Mouse (Mus musculus) cortical plate, adult 2 months (tissue): ENCODE measurements around the gene Cers3. TPM values are rescaled to one million over a fixed set of nuclear protein-coding genes. Genes with fewer than 3 reads are reported as not detected.

Experiments used
- H3K27ac ChIP-seq: fragments of 200-500 bp; 2 replicates; pipeline ENCODE4 v1.5.1; 2012; ENCODE audit warnings: low read length, control low read depth, inconsistent platforms; ENCODE audit not compliant: insufficient read depth
- H3K4me1 ChIP-seq: fragments of 200-500 bp; 2 replicates; pipeline ENCODE4 v1.6.1; 2011; ENCODE audit warnings: low read length; ENCODE audit not compliant: control insufficient read depth, insufficient read depth
- H3K4me3 ChIP-seq: fragments of 200-500 bp; 2 replicates; pipeline ENCODE4 v1.5.1; 2011; ENCODE audit warnings: mild to moderate bottlenecking, low read length, control low read depth; ENCODE audit not compliant: insufficient read depth
- CTCF ChIP-seq: fragments of 200-500 bp; IDR thresholded peaks from 2 replicates; pipeline ENCODE4 v1.5.1; 2011; ENCODE audit warnings: mild to moderate bottlenecking, control low read depth, low read length; ENCODE audit not compliant: insufficient read depth; ENCODE audit errors: extremely low read depth
- POLR2A ChIP-seq: fragments of 200-500 bp; IDR thresholded peaks from 2 replicates; pipeline ENCODE4 v1.6.1; 2011; ENCODE audit warnings: mild to moderate bottlenecking, low read length, control low read depth; ENCODE audit not compliant: insufficient read depth; ENCODE audit errors: extremely low read depth
- polyA plus RNA-seq: library from polyadenylated mRNA; depleted of rRNA; stranded (reverse); fragments of >200 nt; gene quantifications from 2 replicates; pipeline ENCODE4 v1.2.3, GENCODE M21; 2012; rRNA removed

Cers3 gene
- polyA plus RNA-seq = 0.25 and 0.58 TPM in 2 replicates

GRCm38 (mm10) chr7:66743377-66743781 is at the start of gene Cers3:
Gene Cers3, plus strand, starts transcription at chr7:66743504.
- Histone ChIP-seq H3K4me3 (no peak within 1 kb of the TSS), H3K27ac (no peak within 1 kb of the TSS), H3K4me1 (no peaks in the 10 kb centered on the region)
- no peak for TF ChIP-seq CTCF
- no peak for TF ChIP-seq POLR2A

- no peak overlapping the region for H3K4me3 ChIP-seq
- no peaks in the 10 kb centered on the region for H3K4me1 ChIP-seq
- TF ChIP-seq POLR2A = no peak
- TF ChIP-seq CTCF = no peak
- H3K27ac ChIP-seq = no peak overlapping the region
Measured at GRCm38 (mm10) chr7:66694467-66694866, 48.8 kb upstream of the Cers3 start.

GRCm38 (mm10) chr7:66702721-66703120 is 40.6 kb upstream of the Cers3 start:
- no peaks in the 10 kb centered on the region for H3K4me1 ChIP-seq
- TF ChIP-seq POLR2A (no peak), CTCF (no peak)
- H3K4me3 ChIP-seq = no peak overlapping the region
- no peak overlapping the region for H3K27ac ChIP-seq

- TF ChIP-seq POLR2A (no peak), CTCF (no peak)
- Histone ChIP-seq H3K4me1 (no peaks in the 10 kb centered on the region), H3K4me3 (no peak overlapping the region), H3K27ac (no peak overlapping the region)
Measured at GRCm38 (mm10) chr7:66704631-66705030, 38.7 kb upstream of the Cers3 start.

GRCm38 (mm10) chr7:66711166-66711565 is 32.1 kb upstream of the Cers3 start:
- TF ChIP-seq POLR2A (no peak), CTCF (no peak)
- Histone ChIP-seq H3K4me3 (no peak overlapping the region), H3K27ac (no peak overlapping the region), H3K4me1 (peaks cover 1% of the 10 kb centered on the region; the same call in 1 of the 2 replicates)

GRCm38 (mm10) chr7:66724514-66724913 is 18.8 kb upstream of the Cers3 start:
- Histone ChIP-seq H3K4me1 (no peaks in the 10 kb centered on the region), H3K4me3 (no peak overlapping the region), H3K27ac (no peak overlapping the region)
- TF ChIP-seq CTCF (no peak), POLR2A (no peak)

GRCm38 (mm10) chr7:66724954-66725353 is 18.4 kb upstream of the Cers3 start:
- no peak for TF ChIP-seq CTCF
- TF ChIP-seq POLR2A = no peak
- no peak overlapping the region for H3K4me3 ChIP-seq
- no peaks in the 10 kb centered on the region for H3K4me1 ChIP-seq
- no peak overlapping the region for H3K27ac ChIP-seq

GRCm38 (mm10) chr7:66728072-66728471 is 15.2 kb upstream of the Cers3 start:
- no peaks in the 10 kb centered on the region for H3K4me1 ChIP-seq
- no peak overlapping the region for H3K4me3 ChIP-seq
- TF ChIP-seq CTCF = no peak
- TF ChIP-seq POLR2A = no peak
- H3K27ac ChIP-seq = no peak overlapping the region

GRCm38 (mm10) chr7:66729232-66729631 is 14.1 kb upstream of the Cers3 start:
- Histone ChIP-seq H3K27ac (no peak overlapping the region), H3K4me1 (no peaks in the 10 kb centered on the region), H3K4me3 (no peak overlapping the region)
- TF ChIP-seq POLR2A = no peak
- no peak for TF ChIP-seq CTCF

- H3K4me1 ChIP-seq = no peaks in the 10 kb centered on the region
- no peak overlapping the region for H3K27ac ChIP-seq
- no peak overlapping the region for H3K4me3 ChIP-seq
- TF ChIP-seq POLR2A (no peak), CTCF (no peak)
Measured at GRCm38 (mm10) chr7:66733431-66733830, 9.9 kb upstream of the Cers3 start.
